Mouse (Mus musculus): ENCODE data around the gene Tspan14.

DNA sequence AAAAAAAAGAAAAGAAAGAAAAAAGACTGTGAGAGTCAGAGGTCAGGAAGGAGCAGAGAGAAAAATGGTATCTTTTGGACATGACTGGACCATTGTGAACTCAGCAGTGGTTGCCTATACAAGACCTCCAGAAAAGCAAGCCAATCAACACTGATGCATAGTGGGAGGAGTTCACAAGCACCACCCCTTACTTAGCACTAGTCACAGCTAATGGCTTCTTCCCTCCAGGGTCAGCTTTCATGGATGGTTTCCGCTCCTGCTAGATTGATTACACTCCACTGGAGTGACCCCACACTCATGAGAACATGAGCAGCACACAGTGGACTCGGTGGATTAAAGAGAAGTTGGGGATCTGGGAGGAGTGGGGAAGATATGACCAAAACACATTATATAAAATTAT lies 66.3 kb downstream of the Tspan14 start:
- TF ChIP-seq ZNF384 (IDR thresholded peaks at IDR 0.05; ENCODE audit: low read depth, low read length) (no peak), MAFK (IDR thresholded peaks at IDR 0.05; ENCODE audit: insufficient read depth, low read depth, low read length) (no peak), ZC3H11A (IDR thresholded peaks at IDR 0.05; ENCODE audit: borderline replicate concordance, low read depth, low read length) (no peak), CHD2 (IDR thresholded peaks at IDR 0.05; ENCODE audit: low read depth, low read length) (no peak)

All from ES-E14 (cell line).